Mouse (Mus musculus): Measurements from ENCODE around the gene AL732309.1.

The AL732309.1 gene

DNA sequence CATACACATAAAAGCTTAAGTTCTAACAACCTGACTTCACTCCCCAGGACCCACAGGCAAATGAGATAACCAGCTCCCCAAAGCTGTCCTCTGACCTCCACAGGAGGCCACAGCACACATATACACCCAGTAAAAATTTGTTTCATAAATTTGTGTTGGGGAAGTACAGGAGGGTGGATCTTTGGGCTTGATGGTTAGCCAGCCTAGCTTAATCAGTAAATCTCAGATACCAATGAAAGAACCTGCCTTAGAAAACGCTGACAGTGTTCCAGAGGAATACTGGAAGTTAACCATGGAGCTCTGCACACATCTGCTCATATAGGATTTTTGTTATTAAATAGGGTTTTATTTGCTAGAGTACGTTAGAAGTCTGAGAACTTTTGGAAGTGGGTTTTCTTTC is 29.0 kb downstream of the AL732309.1 start:
- DNase-seq (ENCODE audit: low read depth, low spot score) = no peak

DNA sequence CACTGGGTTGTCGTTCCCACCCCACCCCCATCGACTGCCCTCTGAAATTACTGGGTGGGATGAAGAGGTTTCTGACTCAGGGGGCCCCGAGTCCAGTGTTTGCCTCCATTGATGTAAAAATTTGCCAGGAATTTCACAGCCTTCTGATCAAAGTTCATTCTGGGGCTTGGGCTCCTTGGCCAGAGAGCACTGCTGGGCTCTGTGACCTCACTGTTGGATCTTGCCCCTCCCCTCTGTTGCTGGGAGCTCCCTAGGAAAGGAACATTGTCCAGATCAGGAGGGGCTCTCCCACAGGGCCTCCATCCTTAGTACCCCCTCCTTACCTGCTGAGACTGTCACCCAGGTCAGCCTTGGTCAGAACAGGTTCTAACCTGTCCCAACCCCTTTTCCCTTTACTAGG is 32.2 kb downstream of the AL732309.1 start, which contains the start of gene Stpg3:
Gene Stpg3 (minus strand): TSS at position 194 of the 400 bp plus-strand sequence.
- DNase-seq (ENCODE audit: low read depth, low spot score) = no peak

DNA sequence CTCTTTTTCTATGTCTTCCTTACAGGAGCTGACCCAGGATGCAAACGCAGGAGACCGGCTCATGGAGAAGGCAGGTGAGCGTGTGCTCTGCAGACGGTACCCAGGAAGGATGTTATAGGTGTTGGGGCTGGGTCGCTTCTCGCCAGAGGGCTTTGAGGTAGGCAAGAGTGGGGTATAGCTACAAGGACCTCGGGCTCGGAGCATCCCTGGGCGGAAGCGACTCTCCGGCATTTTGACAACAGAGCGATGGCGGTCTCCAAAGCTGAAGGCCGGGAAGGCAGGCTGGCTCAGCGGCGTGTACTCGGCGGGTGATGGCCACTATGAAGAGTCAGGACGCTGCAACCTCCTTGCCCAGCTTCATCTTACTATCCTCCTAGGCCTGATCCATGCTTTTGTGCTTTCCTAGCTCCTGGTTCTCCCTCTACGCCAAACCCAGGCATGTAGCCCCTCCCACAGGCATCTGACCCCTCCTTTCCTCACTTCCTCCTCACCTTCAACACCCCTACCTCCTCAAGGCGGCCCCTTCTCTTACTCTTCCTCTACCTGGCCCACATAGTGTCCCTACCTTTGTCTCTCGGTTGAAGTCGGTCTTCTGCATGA is 33.3 kb downstream of the AL732309.1 start:
- no peak for DNase-seq (ENCODE audit: low read depth, low spot score)

DNA sequence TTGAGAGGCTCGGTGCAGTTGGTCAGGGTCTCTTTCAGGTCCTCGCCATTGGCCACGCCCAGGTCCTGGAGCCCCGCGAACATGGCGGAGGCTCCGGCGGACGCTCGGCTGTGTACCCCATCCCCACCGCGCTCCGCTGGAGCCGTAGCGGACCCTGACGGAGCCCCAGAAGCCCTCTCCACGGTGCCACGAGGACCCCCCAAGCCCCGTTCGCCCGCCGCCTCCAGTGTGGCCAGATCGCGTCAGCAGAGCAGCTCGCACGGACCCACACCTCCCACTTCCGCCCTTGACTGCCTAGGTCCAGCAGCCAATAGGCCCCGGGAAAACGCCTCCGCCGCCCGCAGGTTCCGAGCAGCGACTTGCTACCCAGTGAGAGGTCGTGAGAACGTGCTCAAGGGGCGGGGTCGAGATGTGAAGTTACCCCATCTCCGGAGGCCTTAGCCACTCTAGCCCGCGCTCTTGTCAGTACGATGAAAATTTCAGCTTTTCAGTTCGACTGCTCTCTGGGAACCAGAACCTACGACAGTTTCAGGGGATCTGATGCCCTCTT is 35.5 kb downstream of the AL732309.1 start, which contains the start of gene Nelfb:
Gene Nelfb (minus strand): TSS at position 369 of the 550 bp plus-strand sequence.
- DNase-seq (ENCODE audit: low read depth, low spot score) = no peak

DNA sequence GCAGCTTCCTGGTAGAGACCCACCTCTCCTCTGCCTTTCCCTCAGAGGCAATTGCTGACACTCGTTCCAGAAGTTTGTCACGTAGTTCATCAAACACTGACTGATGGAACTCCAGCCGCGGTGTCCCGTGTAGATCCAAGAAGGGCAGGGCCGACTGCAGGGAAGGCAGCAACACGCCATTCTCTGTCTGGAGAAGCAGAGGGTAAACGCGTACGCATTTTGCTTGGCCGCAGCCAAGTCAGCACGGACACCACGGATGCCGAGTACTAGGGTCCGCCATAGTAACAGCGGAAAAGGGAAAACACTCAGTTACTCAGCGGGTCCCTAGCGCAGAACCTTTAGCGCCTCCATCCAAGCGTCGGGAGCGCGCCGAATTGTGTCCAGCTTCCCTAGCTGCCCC is 36.0 kb downstream of the AL732309.1 start:
- no peak for DNase-seq (ENCODE audit: low read depth, low spot score)

DNA sequence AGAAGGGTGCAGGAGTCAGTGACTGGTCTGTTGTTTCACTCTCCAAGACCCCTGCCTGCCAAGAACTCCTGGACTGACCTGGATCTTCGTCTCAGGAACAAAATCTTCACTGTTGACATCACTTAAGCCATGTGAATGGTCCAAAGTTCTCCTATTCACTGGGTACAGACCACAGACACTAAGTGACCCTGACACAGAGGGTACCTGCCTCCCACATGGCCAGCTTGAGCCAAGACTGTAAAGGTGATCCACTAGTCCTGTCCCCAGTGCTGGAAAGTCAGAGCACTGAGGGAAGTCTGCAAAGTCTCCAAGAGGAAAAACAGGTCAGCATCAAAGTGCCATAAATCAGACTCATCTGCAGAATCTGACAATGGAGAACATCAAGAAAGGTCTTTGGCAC is 39.1 kb downstream of the AL732309.1 start:
- no peak for DNase-seq (ENCODE audit: low read depth, low spot score)

DNA sequence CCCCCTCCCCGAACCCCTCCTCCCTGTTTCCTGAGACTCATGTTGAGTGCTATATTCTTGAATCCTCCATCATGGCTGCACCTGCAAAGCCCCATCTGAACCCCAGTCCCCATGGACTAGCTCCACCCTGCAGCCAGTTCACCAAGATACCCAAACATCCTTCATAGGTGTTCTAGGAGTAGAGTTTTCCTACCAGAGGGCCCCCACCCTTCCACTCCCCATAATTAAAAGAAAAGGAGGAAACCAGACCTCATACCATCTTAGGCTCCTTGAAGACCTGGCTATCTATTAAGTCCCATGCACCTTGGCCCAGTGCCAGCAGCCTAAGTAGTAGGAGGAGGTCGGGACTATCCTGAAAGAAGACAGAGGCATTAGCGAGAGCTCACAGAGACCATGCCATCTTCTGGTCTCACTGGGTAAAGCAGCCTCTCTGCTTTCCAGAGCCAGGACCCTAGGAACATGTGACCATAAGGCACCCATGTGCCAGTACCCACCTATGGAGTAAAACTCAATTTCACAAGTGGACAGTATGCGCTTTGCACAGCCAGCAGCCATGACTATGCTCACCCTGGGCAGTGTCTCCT is 42.9 kb downstream of the AL732309.1 start:
- no peak for DNase-seq (ENCODE audit: low read depth, low spot score)

DNA sequence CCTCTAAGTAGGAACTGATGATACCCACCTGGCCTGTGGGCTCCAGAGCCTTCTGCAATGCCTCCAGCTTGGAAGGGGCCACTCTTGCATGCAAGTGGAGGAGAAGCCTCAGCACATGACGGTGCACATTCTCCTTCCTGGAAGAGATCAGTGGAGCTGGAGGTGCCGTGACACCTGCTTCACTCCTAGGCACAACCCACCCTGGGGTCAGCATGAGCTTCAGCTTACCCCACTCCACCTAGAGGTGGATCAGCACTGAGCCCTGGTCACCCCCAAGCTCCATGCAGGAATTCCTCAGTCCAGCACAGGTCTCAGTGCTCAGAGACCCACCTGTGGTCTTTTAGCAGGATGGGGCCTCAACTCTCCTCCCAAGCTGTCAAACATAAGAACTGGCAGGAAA is 46.0 kb downstream of the AL732309.1 start:
- DNase-seq (ENCODE audit: low read depth, low spot score) = no peak

DNA sequence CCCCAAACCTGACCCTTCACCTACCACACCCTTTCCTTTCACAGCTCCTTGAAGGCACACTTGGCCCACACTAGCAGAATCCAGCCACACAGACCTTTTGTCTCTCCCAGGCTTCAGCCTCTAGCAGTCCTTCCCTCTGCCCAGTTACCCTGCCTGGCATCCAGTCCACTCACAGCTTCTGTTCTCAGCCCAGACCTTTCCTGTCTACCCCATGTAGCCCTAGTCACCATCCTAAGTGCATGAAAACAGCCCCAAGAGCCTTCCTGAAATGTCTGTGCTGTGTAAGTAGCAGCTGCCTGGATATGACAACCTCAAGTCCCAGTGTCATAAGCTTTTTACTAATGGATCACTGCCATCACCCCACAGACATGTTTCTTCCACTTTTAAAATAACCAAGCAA is 48.7 kb downstream of the AL732309.1 start:
- no peak for DNase-seq (ENCODE audit: low read depth, low spot score)

DNA sequence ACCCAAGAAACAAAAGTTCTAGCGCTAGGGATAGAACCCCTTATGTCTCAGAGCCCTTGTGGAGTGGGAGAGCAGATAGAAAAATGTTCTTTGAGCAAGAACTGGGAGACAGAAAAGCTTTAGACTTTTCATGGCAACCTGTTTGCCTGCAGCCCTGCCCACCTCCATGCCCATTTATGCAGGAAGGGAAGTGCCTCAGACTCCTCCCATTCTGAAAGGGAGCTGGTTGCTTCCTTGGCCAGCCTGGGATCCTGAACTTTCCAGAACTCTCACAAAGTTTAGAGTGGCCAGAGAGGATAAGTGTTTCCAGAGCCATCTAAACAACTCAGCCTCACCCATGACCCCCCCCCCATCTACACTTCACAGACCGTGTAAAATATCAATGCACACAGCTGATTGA is 49.5 kb downstream of the AL732309.1 start:
- no peak for DNase-seq (ENCODE audit: low read depth, low spot score)

DNA sequence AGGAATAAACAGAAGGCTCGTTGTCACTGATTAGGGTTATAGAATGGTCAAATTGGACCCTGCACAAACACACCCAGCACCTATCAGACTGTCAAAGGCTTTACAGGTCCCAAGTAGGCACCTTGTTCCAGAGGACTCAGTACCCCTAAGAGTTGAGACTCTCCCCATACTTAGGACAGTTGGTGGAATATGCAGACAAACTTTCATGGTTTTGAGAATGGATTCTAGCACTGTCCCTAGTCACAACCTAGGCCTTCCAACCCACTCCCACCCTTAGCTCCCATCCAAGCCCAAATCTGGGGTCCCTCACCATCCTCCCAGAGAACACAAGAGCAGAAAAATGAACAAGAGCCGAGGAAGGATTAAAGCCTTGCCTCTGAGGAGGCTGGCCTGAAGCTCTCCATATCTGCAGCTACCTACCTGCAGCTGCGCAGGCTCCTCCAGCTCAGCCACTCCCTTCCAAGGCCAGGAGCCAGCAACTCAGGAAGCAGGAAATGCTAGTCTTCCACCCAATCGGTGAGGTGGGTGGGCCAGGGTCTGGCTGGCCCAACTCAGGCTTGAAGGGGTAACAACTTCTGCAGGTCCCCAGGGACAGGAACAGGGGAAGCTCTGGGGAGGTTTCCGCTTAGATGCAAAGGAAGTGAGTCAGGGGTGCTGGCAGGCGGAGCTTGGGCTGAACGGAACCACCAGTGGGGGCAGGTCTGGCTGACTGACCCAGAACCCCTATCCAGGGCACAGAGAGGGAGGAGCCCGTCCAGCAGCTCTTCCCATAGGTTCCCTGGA is 50.3 kb downstream of the AL732309.1 start, which contains the start of gene Tor4a:
Gene Tor4a (minus strand): TSS at position 715 of the 783 bp plus-strand sequence.
- DNase-seq (ENCODE audit: low read depth, low spot score) = no peak

DNA sequence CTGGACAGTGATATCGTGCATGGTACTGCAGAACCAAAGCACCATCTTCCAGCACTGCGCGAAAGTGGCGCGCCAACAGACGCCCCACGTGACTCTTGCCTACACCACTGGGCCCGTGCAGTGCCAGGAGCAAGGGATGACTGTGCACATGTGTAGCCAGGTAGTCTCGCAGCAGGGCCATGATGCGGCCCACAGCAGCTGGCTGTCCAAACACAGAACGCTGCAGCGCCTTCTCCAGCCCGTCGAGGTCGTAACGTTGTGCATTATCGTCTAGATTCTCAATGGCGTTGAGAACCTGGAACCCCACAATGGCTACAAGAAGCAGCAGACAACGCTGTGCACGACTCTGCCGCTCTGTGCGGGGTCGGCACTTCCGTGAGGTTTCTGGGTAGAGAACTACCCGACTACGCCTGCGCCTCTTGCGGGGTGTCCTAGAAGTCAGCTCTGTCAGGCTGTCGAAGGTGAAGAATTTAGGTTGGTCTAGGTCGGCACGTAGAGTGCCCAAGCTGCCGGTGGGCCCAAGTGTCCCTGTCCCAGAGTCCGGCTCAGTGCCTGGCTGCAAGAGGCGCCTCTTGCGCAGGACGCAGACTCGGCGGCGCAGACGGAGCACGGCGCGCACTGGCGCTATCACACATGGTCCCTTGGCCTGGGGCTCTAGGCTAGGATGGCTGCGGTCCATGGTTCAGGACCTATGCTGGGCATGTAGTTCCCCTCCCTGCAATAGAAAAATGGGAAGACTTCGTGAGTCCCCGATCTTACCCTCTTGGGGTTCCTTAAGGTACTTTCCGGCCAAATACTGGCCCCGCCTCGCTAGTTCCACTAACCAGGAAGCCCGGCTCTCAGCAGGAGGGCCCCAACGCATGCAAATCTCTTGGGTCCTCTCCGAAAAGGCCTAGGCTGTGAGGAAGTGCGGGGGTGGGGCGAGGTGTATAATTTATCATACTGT is 51.2 kb downstream of the AL732309.1 start:
- no peak for DNase-seq (ENCODE audit: low read depth, low spot score)

Data from WW6 (cell line).